Mouse (Mus musculus) hindbrain, postnatal 0 days (tissue): ENCODE data around the gene Zswim5. TPM values are rescaled to one million over a fixed set of nuclear protein-coding genes. Genes with fewer than 3 reads are reported as not detected.

ENCODE experiments used
- ATAC-seq: fragments of 200-750 bp; cut with Nextera tagmentation; 2 replicates; pipeline ENCODE4 v1.8.0; 2017; ENCODE audit warnings: mild to moderate bottlenecking, moderate TSS enrichment, moderate library complexity
- DNase-seq: peaks from one replicate; pipeline ENCODE4 v3.0.0-alpha.2; 2015; ENCODE audit warnings: low spot score
- H3K27ac ChIP-seq: fragments of 300-500 bp; sonication (generic); 2 replicates; pipeline ENCODE4 v1.5.1; 2014; ENCODE audit warnings: mild to moderate bottlenecking
- H3K27me3 ChIP-seq: fragments of 300-500 bp; sonication (generic); 2 replicates; pipeline ENCODE4 v1.6.1; 2014; ENCODE audit warnings: low read length, mixed read lengths; ENCODE audit not compliant: insufficient read depth
- H3K36me3 ChIP-seq: fragments of 300-500 bp; sonication (generic); 2 replicates; pipeline ENCODE4 v1.6.1; 2014; ENCODE audit warnings: low read length, mixed read lengths; ENCODE audit not compliant: insufficient read depth
- H3K4me1 ChIP-seq: fragments of 300-500 bp; sonication (generic); 2 replicates; pipeline ENCODE4 v1.6.1; 2014; ENCODE audit warnings: antibody characterized with exemption, low read length, mixed read lengths; ENCODE audit not compliant: insufficient read depth
- H3K4me2 ChIP-seq: fragments of 300-500 bp; sonication (generic); 2 replicates; pipeline ENCODE4 v1.6.1; 2014; ENCODE audit warnings: low read depth, mild to moderate bottlenecking, low read length, moderate library complexity, mixed read lengths
- H3K4me3 ChIP-seq: fragments of 300-500 bp; sonication (generic); 2 replicates; pipeline ENCODE4 v1.5.1; 2014; ENCODE audit warnings: low read length
- H3K9ac ChIP-seq: fragments of 300-500 bp; sonication (generic); replicated peaks from 2 replicates; pipeline ENCODE4 v1.6.1; 2014; ENCODE audit warnings: mild to moderate bottlenecking, low read length, moderate library complexity, mixed read lengths
- H3K9me3 ChIP-seq: fragments of 300-500 bp; sonication (generic); 2 replicates; pipeline ENCODE4 v1.6.1; 2016; ENCODE audit warnings: low read length, mixed read lengths
- CTCF ChIP-seq: IDR thresholded peaks from 2 replicates; pipeline ENCODE4 v1.5.1; 2016; ENCODE audit warnings: antibody characterized with exemption, control low read depth, low read depth
- WGBS: fragments of 180-500 bp; shearing (Covaris S2); extraction: QIAGEN DNeasy Blood & Tissue Kit; methylation state at CpG from one replicate; pipeline ENCODE4 v1.1.7; 2014; 5-methylcytosine and 5-hydroxymethylcytosine counted together
- polyA plus RNA-seq: library from polyadenylated mRNA; unstranded; fragments of >200 nt; fragmentation: Nextera tagmentation; extraction: Ambion mirVana; gene quantifications from 2 replicates; pipeline ENCODE4 v1.2.1, GENCODE M21; 2015
- total RNA-seq: library from RNA; depleted of rRNA; stranded (reverse); fragments of >200 nt; gene quantifications from 2 replicates; pipeline ENCODE4 v1.2.3, GENCODE M21; 2014

Gene Zswim5
- total and polyA plus RNA-seq, 2 experiments from 2014 or later: 2.3 to 25.8 TPM

GRCm38 (mm10) chr4:116951642-116952041, 74.5 kb downstream of the Zswim5 start:
- Histone ChIP-seq H3K27me3 (no peaks in the 10 kb centered on the region), H3K9me3 (no peaks in the 10 kb centered on the region), H3K9ac (no peak overlapping the region), H3K27ac (no peak overlapping the region), H3K4me1 (no peaks in the 10 kb centered on the region), H3K4me3 (no peak overlapping the region), H3K4me2 (no peak overlapping the region), H3K36me3 (no peaks in the 10 kb centered on the region)
- peak; percentile 58 for TF ChIP-seq CTCF
- 70% methylated on average over 1 of the region's 1 CpGs for WGBS
- ATAC-seq: no peak
- DNase-seq: peak; percentile 29

DNA sequence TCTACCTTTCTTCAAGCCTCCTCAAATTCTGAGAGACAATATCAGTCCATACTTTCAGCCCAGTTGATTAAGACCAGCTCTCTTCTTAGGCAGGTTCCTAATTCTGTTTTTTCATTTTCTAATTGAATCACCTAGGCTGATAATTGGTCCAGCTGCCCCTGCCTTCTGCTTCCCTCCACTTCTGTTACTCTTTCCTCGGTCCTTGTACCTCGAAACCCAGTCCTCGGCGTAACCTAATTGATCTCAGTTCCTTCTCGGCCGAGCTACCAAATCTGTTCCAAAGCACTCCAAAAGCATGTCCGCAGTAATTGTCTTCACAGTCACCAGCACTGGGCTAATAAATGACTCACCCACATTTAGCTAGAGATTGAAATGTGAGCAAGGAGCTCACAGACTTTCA, 77.8 kb downstream of the Zswim5 start:
- Histone ChIP-seq H3K9me3 (no peaks in the 10 kb centered on the region), H3K4me1 (no peaks in the 10 kb centered on the region), H3K27ac (no peak overlapping the region), H3K4me2 (no peak overlapping the region), H3K9ac (no peak overlapping the region), H3K27me3 (no peaks in the 10 kb centered on the region), H3K36me3 (no peaks in the 10 kb centered on the region), H3K4me3 (no peak overlapping the region)
- 90% methylated on average over 7 of the region's 7 CpGs for WGBS
- no peak for TF ChIP-seq CTCF
- DNase-seq (no peak), ATAC-seq (no peak)

- Histone ChIP-seq H3K9ac (no peak overlapping the region), H3K4me2 (no peak overlapping the region), H3K4me3 (no peak overlapping the region), H3K27ac (no peak overlapping the region), H3K27me3 (no peaks in the 10 kb centered on the region), H3K36me3 (peaks cover 25% of the 10 kb centered on the region), H3K4me1 (no peaks in the 10 kb centered on the region), H3K9me3 (no peaks in the 10 kb centered on the region)
- TF ChIP-seq CTCF: peak; percentile 32
- ATAC-seq (no peak), DNase-seq (no peak)
- 81% methylated on average over 2 of the region's 2 CpGs for WGBS
These were observed 99.3 kb downstream of the Zswim5 start for GRCm38 (mm10) chr4:116976503-116976902.

DNA sequence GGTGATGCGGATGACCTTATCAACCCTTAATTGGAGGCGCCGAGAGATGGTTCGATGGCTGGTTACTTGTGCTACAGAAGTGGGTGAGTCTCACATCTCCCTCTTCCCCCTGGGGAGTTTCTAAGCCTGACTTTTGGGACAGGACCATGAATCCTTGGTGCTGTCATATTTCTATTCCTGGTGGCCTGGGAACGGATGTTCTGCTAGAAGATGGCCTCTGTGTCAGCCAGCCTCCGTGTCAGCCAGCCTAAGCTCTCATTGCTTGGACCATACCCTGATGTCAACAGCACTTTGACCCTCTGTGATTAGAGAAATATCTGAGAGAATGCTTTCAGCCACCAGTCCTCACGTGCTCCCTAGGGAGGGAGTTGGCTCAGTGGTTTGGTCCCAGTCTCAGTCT, 108.5 kb downstream of the Zswim5 start:
- no peaks in the 10 kb centered on the region for H3K4me1 ChIP-seq
- DNase-seq: no peak
- H3K9me3 ChIP-seq: no peaks in the 10 kb centered on the region
- no peak for ATAC-seq
- H3K36me3 ChIP-seq: peaks cover 12% of the 10 kb centered on the region
- no peak overlapping the region for H3K9ac ChIP-seq
- H3K27me3 ChIP-seq: no peaks in the 10 kb centered on the region
- no peak overlapping the region for H3K27ac ChIP-seq
- TF ChIP-seq CTCF: no peak
- H3K4me3 ChIP-seq: no peak overlapping the region
- H3K4me2 ChIP-seq: no peak overlapping the region
- 93% methylated on average over 7 of the region's 7 CpGs for WGBS

DNA sequence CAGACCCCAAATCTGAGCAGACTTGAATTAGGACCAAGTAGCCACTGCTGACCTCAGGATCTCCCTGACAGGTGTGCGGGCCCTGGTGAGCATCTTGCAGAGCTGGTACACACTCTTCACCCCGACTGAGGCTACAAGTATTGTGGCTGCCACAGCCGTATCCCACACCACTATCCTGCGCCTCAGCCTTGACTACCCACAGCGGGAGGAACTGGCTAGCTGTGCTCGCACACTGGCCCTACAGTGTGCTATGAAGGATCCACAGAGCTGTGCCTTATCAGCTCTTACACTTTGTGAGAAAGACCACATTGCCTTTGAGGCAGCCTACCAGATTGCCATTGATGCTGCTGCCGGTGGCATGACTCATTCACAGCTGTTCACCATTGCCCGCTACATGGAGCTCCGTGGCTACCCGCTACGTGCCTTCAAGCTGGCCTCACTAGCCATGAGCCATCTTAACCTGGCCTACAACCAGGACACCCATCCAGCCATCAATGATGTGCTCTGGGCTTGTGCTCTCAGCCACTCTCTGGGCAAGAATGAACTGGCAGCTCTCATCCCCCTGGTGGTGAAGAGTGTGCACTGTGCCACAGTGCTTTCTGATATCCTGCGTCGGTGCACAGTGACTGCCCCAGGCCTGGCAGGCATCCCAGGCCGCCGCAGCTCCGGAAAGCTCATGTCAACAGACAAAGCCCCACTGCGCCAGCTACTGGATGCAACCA, 109.4 kb downstream of the Zswim5 start:
- Histone ChIP-seq H3K4me3 (no peak overlapping the region), H3K4me1 (no peaks in the 10 kb centered on the region), H3K36me3 (peaks cover 9% of the 10 kb centered on the region), H3K27me3 (no peaks in the 10 kb centered on the region), H3K9ac (no peak overlapping the region), H3K9me3 (no peaks in the 10 kb centered on the region), H3K27ac (0 out of 2 replicates have a peak overlapping the region, but pooled peaks have one; percentile 11), H3K4me2 (no peak overlapping the region)
- WGBS: 55% methylated on average over 17 of the region's 17 CpGs
- ATAC-seq (peak; percentile 94), DNase-seq (peak; percentile 91)
- peak; percentile 98 for TF ChIP-seq CTCF

- H3K4me1 ChIP-seq: no peaks in the 10 kb centered on the region
- DNase-seq (no peak), ATAC-seq (no peak)
- no peaks in the 10 kb centered on the region for H3K9me3 ChIP-seq
- 0 out of 2 replicates have a peak, but pooled peaks cover 6% of the 10 kb centered on the region for H3K36me3 ChIP-seq
- H3K27me3 ChIP-seq: no peaks in the 10 kb centered on the region
- WGBS: 63% methylated on average over 5 of the region's 5 CpGs
- no peak overlapping the region for H3K9ac ChIP-seq
- no peak overlapping the region for H3K4me2 ChIP-seq
- H3K27ac ChIP-seq: no peak overlapping the region
- H3K4me3 ChIP-seq: no peak overlapping the region
- TF ChIP-seq CTCF: no peak
These were observed 109.9 kb downstream of the Zswim5 start for GRCm38 (mm10) chr4:116987122-116987456.

DNA sequence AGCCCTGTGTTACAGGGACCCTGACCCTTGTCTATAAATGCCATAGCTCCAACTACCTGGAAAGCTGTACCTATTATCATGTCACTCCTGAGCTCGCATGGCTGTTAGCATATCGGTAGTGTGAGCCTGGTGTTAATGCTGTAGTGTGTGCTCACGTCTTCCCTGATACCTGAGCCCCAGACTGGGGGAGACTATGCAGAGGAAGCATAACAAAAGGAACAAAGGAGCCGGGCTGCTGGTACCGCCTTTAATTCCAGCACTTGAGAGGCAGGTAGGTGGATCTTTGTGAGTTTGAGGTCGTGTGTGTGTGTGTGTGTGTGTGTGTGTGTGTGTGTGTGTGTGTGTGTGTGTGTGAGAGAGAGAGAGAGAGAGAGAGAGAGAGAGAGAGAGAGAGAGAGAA, 112.6 kb downstream of the Zswim5 start:
- no peaks in the 10 kb centered on the region for H3K27me3 ChIP-seq
- ATAC-seq: no peak
- no peak overlapping the region for H3K27ac ChIP-seq
- no peak overlapping the region for H3K4me2 ChIP-seq
- peaks cover 9% of the 10 kb centered on the region; the same call in 1 of the 2 replicates for H3K4me1 ChIP-seq
- no peak overlapping the region for H3K9ac ChIP-seq
- H3K4me3 ChIP-seq: no peak overlapping the region
- 0 out of 2 replicates have a peak, but pooled peaks cover 6% of the 10 kb centered on the region for H3K36me3 ChIP-seq
- TF ChIP-seq CTCF: no peak
- no peaks in the 10 kb centered on the region for H3K9me3 ChIP-seq
- 56% methylated on average over 6 of the region's 6 CpGs for WGBS
- DNase-seq: no peak
